Mouse (Mus musculus) hindbrain, embryonic 10.5 days (tissue): ENCODE data around the gene Miox. TPM values are rescaled to one million over a fixed set of nuclear protein-coding genes. Genes with fewer than 3 reads are reported as not detected.
A peak's percentile ranks its signal among the peaks of the same experiment; 100 is the strongest.

Experiments
- DNase-seq: peaks from one replicate; pipeline ENCODE4 v3.0.0-alpha.2; 2017; ENCODE audit warnings: low spot score
- H3K27ac ChIP-seq: fragments of 300-500 bp; sonication (generic); 2 replicates; pipeline ENCODE4 v1.5.1; 2016; ENCODE audit warnings: mild to moderate bottlenecking, moderate library complexity
- H3K27me3 ChIP-seq: fragments of 300-500 bp; sonication (generic); 2 replicates; pipeline ENCODE4 v1.6.1; 2016; ENCODE audit warnings: mild to moderate bottlenecking; ENCODE audit not compliant: poor library complexity, insufficient read depth, severe bottlenecking
- H3K36me3 ChIP-seq: fragments of 300-500 bp; sonication (generic); 2 replicates; pipeline ENCODE4 v1.6.1; 2016; ENCODE audit warnings: mild to moderate bottlenecking, moderate library complexity
- H3K4me1 ChIP-seq: fragments of 300-500 bp; sonication (generic); replicated peaks from 2 replicates; pipeline ENCODE4 v1.6.1; 2016; ENCODE audit warnings: mild to moderate bottlenecking
- H3K4me3 ChIP-seq: fragments of 300-500 bp; sonication (generic); 2 replicates; pipeline ENCODE4 v1.5.1; 2016; ENCODE audit warnings: mild to moderate bottlenecking, moderate library complexity
- H3K9me3 ChIP-seq: fragments of 300-500 bp; sonication (generic); 2 replicates; pipeline ENCODE4 v1.6.1; 2016; ENCODE audit warnings: mild to moderate bottlenecking, moderate library complexity
- WGBS: fragments of 180-500 bp; shearing (Covaris S2); methylation state at CpG from one replicate; pipeline ENCODE4 v1.1.7; 2016; 5-methylcytosine and 5-hydroxymethylcytosine counted together
- polyA plus RNA-seq: library from polyadenylated mRNA; unstranded; fragments of >200 nt; fragmentation: Nextera tagmentation; extraction: Ambion mirVana; gene quantifications from 2 replicates; pipeline ENCODE4 v1.2.1, GENCODE M21; 2016

The Miox gene
- polyA plus RNA-seq, 1 experiment from 2014 or later: not detected

DNA sequence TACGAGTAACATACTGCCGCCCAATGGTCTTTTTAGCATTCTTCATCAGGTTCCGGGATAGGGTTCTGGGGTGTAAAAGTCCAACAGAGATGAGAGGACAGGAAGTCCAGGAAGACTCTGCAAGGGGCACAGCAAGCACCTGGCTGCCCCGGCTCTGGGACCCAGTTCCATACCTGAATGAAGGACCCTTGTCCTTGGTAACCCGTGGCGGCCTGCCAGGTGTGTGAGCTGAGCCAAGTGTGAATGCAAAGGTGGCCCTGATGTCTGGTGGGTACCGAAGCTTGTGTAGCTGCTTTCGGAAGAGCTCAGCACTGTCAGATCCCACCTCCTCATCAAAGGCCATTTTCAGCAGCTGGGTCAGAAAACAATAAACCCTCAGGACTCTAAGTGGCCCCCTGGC is 33.6 kb upstream of the Miox start:
- H3K36me3 ChIP-seq: peaks cover 98% of the 10 kb centered on the region
- 98% methylated on average over 8 of the region's 8 CpGs for WGBS
- no peaks in the 10 kb centered on the region for H3K27me3 ChIP-seq
- H3K27ac ChIP-seq: no peak overlapping the region
- no peaks in the 10 kb centered on the region for H3K9me3 ChIP-seq
- no peak overlapping the region for H3K4me3 ChIP-seq
- no peak for DNase-seq
- H3K4me1 ChIP-seq: no peaks in the 10 kb centered on the region

DNA sequence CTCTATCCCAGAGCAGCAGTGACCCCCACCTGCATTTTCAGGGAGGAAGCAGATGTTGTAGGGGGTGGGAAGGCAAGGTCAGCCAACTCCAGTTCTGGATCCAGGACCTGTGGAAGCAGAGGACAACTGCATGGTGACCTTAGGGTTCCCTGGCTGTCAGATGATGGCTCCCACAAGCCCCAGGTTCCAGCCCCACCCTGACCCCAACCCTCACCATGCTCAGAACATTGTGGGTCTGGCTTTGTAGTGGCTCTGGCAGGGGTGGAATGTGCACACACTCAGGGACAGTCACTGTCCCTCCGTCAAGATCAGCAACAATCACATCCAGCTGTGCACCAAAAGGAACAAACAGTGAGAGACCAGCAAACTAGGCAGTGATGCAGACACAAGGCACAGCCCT is 28.2 kb upstream of the Miox start:
- H3K9me3 ChIP-seq: no peaks in the 10 kb centered on the region
- H3K4me1 ChIP-seq: peaks cover 13% of the 10 kb centered on the region; the same call in 1 of the 2 replicates
- no peaks in the 10 kb centered on the region for H3K27me3 ChIP-seq
- H3K4me3 ChIP-seq: no peak overlapping the region
- H3K27ac ChIP-seq: no peak overlapping the region
- WGBS: 51% methylated on average over 1 of the region's 1 CpGs
- peaks cover 75% of the 10 kb centered on the region for H3K36me3 ChIP-seq
- DNase-seq: no peak

GRCm38 (mm10) chr15:89307461-89307860 is 26.7 kb upstream of the Miox start:
- DNase-seq: no peak
- no peaks in the 10 kb centered on the region for H3K27me3 ChIP-seq
- peaks cover 22% of the 10 kb centered on the region; the same call in 1 of the 2 replicates for H3K4me1 ChIP-seq
- WGBS: 91% methylated on average over 13 of the region's 13 CpGs
- peaks cover 60% of the 10 kb centered on the region for H3K36me3 ChIP-seq
- H3K9me3 ChIP-seq: no peaks in the 10 kb centered on the region
- no peak overlapping the region for H3K27ac ChIP-seq
- H3K4me3 ChIP-seq: no peak overlapping the region

GRCm38 (mm10) chr15:89308406-89309139 is 25.6 kb upstream of the Miox start:
- H3K27me3 ChIP-seq: no peaks in the 10 kb centered on the region
- no peaks in the 10 kb centered on the region for H3K9me3 ChIP-seq
- H3K4me3 ChIP-seq: no peak overlapping the region
- H3K27ac ChIP-seq: no peak overlapping the region
- H3K4me1 ChIP-seq: peaks cover 33% of the 10 kb centered on the region
- WGBS: 90% methylated on average over 7 of the region's 7 CpGs
- H3K36me3 ChIP-seq: peaks cover 49% of the 10 kb centered on the region
- DNase-seq: no peak

DNA sequence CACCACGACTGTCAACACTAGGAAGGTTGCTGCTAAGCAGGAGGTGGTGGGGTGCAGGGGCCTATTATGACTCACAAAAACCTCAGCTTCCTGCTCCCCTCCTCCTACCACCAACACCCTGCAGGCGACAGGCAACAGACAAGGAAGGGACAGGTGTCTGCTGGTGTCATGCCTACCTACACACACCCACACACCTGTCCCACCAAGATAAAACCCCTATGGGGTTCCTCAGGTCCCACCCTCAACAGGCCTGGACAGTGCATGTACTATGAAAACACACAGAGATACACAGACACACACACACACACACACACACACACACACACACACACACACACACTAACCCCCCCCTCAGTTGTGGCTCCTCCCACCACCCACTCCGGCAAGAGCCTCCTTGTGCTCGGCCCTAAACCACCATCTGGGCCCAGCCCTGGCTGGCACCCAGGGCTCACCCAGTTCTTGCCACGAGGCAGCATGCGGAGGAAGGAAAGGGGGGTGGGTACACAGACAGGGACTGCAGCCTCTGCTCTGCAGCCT is 24.2 kb upstream of the Miox start:
- peaks cover 34% of the 10 kb centered on the region for H3K36me3 ChIP-seq
- peaks cover 45% of the 10 kb centered on the region for H3K4me1 ChIP-seq
- H3K9me3 ChIP-seq: no peaks in the 10 kb centered on the region
- no peak overlapping the region for H3K4me3 ChIP-seq
- DNase-seq: no peak
- no peaks in the 10 kb centered on the region for H3K27me3 ChIP-seq
- no peak overlapping the region for H3K27ac ChIP-seq
- WGBS: 75% methylated on average over 6 of the region's 6 CpGs

DNA sequence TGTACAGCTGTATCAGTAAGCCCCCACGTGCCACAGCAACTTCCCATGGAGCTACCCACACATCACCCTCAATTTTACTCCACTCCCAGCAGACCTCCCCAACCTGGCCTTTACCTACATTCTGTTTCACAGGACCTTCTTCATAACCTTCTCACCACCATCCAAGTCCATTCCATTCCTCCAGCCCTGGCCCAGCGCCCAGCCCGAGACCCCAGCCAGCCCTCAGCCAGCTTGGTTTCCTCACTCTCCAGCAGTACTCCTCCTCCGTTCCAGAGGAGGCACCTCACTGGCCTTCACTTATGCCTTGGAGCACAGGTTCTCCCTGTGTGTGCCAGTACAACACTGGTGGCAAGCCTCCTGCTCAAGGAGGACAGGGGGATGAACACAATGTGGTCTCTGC is 20.8 kb upstream of the Miox start:
- Histone ChIP-seq H3K36me3 (peaks cover under 1% of the 10 kb centered on the region), H3K4me1 (peaks cover 52% of the 10 kb centered on the region), H3K4me3 (peak overlapping the region; percentile 96), H3K27me3 (no peaks in the 10 kb centered on the region), H3K9me3 (no peaks in the 10 kb centered on the region), H3K27ac (no peak overlapping the region)
- WGBS: 82% methylated on average over 4 of the region's 4 CpGs
- no peak for DNase-seq

DNA sequence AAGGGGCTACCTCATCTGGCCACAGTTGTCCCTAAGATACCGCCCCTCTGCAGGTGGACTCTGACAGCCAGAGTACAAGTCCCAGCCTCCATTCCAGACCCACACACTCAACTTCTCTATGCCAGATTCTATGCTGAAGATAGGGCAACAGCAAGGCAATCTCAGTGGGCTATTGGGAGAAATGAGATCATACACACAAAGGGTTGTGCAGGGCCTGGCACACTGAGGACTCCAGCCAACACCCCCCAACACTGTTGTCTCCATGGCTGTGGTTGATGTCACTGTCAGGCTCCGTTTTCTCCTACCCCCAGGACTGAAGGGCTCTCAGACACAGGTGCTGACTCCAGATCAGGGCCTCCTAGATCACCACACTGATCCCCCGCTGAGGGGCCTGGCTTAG is 20.1 kb upstream of the Miox start:
- Histone ChIP-seq H3K27ac (peak overlapping the region; percentile 92), H3K27me3 (no peaks in the 10 kb centered on the region)

GRCm38 (mm10) chr15:89314511-89315189 is 19.5 kb upstream of the Miox start:
- H3K27ac ChIP-seq: peak overlapping the region; percentile 92
- peak; percentile 33 for DNase-seq
- peaks cover 50% of the 10 kb centered on the region for H3K4me1 ChIP-seq
- no peaks in the 10 kb centered on the region for H3K27me3 ChIP-seq
- H3K9me3 ChIP-seq: no peaks in the 10 kb centered on the region
- under 1% methylated on average over 58 of the region's 58 CpGs for whole genome bisulfite sequencing
- H3K4me3 ChIP-seq: peak overlapping the region; percentile 96
- no peaks in the 10 kb centered on the region; the same call in 1 of the 2 replicates for H3K36me3 ChIP-seq

More for the DNA sequence above, 20.1 kb upstream of the Miox start:
- Histone ChIP-seq H3K4me1 (peaks cover 50% of the 10 kb centered on the region), H3K4me3 (peak overlapping the region; percentile 96), H3K36me3 (no peaks in the 10 kb centered on the region; the same call in 1 of the 2 replicates), H3K9me3 (no peaks in the 10 kb centered on the region)
- no peak for DNase-seq
- 34% methylated on average over 3 of the region's 3 CpGs for WGBS

DNA sequence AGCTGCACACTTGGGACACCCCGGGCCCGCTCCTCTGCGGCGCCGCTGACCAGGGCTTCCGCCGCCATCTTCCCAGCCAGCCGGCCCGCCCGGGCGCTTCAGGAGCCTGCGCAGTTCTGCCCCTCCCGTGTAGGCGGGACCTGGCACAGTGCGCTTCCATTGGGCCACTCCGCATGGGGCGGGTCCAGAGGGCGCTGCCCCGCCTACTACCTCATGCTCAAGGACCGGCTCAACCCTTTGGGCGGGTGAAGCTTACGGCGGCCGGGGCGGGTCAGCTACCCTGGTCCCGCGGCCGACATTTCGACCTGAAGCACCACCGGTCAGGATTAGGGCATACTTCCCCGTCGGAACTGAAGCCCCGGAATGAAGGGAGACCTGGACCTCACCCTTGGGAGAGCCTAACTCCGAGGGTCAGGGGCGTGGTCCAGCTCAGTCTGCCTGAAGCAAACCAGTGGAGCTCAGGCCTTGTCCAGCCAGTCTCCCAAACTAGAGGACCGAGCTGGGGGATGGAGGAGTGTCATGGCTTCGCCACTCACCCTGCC is 18.9 kb upstream of the Miox start, which contains the start of gene Sbf1:
Sbf1 (minus strand) TSS at position 122 of the 542 bp plus-strand sequence.
- no peaks in the 10 kb centered on the region; the same call in 1 of the 2 replicates for H3K36me3 ChIP-seq
- H3K27me3 ChIP-seq: no peaks in the 10 kb centered on the region
- no peaks in the 10 kb centered on the region for H3K9me3 ChIP-seq
- peak; percentile 97 for DNase-seq
- H3K27ac ChIP-seq: peak within 1 kb of the TSS; percentile 92
- H3K4me1 ChIP-seq: peaks cover 46% of the 10 kb centered on the region
- under 1% methylated on average over 37 of the region's 37 CpGs for WGBS
- peak within 1 kb of the TSS; percentile 96 for H3K4me3 ChIP-seq

DNA sequence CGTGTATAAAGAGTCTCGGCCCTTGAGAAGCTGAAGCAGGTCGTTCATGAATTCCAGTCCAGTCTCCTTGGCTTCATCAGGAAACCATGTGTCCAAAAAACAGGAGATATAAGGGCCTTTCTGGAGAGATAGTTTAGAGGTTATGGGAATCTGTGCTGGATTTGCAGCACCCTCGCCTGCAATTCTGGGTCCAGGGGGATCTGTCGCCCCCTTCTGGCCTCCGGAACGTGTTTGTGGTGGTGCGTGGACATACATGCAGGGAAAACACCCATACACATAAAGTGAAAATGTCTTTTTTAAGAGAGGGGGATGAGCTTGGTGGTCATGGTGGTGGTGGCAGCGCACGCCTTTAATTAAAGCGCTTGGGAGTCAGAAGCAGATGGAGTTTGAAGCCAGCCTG is 18.1 kb upstream of the Miox start:
- H3K4me1 ChIP-seq: peaks cover 39% of the 10 kb centered on the region
- H3K27ac ChIP-seq: no peak overlapping the region
- DNase-seq: peak; percentile 28
- H3K9me3 ChIP-seq: no peaks in the 10 kb centered on the region
- WGBS: 61% methylated on average over 11 of the region's 11 CpGs
- H3K36me3 ChIP-seq: no peaks in the 10 kb centered on the region; the same call in 1 of the 2 replicates
- no peak overlapping the region for H3K4me3 ChIP-seq
- 0 out of 2 replicates have a peak, but pooled peaks cover 4% of the 10 kb centered on the region for H3K27me3 ChIP-seq

- Histone ChIP-seq H3K4me3 (no peak overlapping the region), H3K4me1 (peaks cover 9% of the 10 kb centered on the region), H3K27me3 (peaks cover 26% of the 10 kb centered on the region), H3K9me3 (no peaks in the 10 kb centered on the region), H3K36me3 (no peaks in the 10 kb centered on the region), H3K27ac (no peak overlapping the region)
- 86% methylated on average over 8 of the region's 8 CpGs for WGBS
- no peak for DNase-seq
These were observed 12.9 kb upstream of the Miox start for GRCm38 (mm10) chr15:89321264-89321663.

DNA sequence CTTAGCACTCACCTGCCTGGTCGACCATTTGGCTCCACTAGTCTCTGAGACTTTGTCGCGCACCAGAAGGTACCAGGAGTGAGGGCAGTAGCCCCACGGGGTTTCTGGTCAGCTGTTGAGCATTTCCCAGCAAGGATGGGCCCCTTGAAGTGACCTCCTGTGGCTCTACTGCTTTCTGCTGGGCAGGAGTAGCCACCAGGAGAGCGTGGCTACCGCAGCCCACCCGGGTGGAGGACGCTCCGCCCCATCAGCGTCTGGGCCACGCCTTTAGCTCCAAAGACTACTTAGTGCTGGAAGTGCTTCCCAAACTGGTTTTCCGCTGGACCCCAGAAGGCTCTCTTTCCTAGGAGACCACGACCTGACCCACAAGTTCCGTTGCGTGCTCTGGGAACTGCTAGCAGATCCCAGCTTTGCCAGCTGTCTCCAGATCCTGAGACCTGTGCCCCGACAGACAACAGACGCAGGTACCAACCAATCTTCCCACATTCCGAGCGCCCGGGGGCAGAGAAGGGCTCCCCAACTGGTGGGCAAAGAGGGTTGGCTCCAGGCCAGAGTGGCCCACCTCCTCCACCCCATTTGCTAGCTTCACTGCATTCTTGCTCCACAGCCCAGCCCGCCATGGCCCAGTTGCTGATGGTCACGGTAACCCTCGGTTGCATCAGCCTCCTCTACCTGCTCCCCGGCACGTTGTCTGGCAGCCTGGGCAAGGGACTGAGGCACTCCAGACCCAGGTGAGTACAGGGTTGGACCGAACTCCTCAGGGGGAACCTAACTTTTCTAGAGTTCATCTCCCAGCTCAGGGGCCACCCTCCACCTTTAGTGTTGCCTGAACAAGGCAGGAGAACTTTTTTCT is 11.3 kb upstream of the Miox start, which contains the start of gene Adm2:
Adm2 (plus strand) TSS at position 51 of the 853 bp plus-strand sequence.
- peak within 1 kb of the TSS; percentile 37 for H3K4me3 ChIP-seq
- WGBS: 8% methylated on average over 26 of the region's 26 CpGs

More for the DNA sequence above, 11.3 kb upstream of the Miox start, which contains the start of gene Adm2:
- no peaks in the 10 kb centered on the region for H3K36me3 ChIP-seq
- H3K9me3 ChIP-seq: no peaks in the 10 kb centered on the region
- peaks cover 9% of the 10 kb centered on the region for H3K4me1 ChIP-seq
- DNase-seq: peak; percentile 7
- H3K27ac ChIP-seq: peak within 1 kb of the TSS; percentile 53; the same call in 1 of the 2 replicates
- peaks cover 26% of the 10 kb centered on the region for H3K27me3 ChIP-seq
